Mouse (Mus musculus): ENCODE data around the gene Ttc7b.

GRCm38 (mm10) chr12:100268011-100268410 is 252.6 kb downstream of the Ttc7b start:
- TF ChIP-seq ZNF384 (IDR thresholded peaks at IDR 0.05; ENCODE audit: low read depth, low read length) (no peak), HCFC1 (IDR thresholded peaks at IDR 0.05; ENCODE audit: borderline replicate concordance, insufficient read depth, low read length) (no peak)
